ENCODE assay signal across 19 mouse cellular contexts in the genomic region with DNA sequence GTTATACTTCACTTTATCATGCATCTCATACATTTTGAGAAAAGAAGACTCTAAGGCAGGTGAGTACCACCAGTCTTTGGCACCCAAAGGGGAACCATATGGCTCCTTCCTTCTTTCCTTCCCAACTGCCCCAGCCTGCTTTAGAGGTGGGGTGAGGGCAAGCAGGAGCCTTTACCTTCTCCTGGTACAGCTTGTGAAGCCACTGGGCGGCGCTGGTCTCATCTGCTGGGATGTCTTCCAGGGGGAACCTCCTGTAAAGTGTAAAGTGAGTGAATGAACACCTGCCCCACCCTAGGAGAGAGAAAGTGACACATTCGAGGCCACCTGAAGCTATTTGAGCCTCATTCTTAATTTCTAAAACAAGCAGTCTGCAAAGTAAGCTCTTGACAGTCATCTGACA. TPM values are rescaled to one million over a fixed set of nuclear protein-coding genes. Genes with fewer than 3 reads are reported as not detected.
DNase-seq lines count a peak whose midpoint lies in the region; ATAC-seq and TF ChIP-seq lines count a peak whose summit lies in the region.
"Had no signal": no experiment of that assay in that cellular context is flagged by ENCODE, and none has a peak within 500 bp of the region (broad histone marks: within the 10 kb centered on the region; RNA-seq: fewer than 3 reads in every experiment).

No protein-coding gene starts in this region.

- no peak overlapping the region for H3K27ac ChIP-seq in hindbrain, postnatal 0 days
- H3K27ac ChIP-seq in hindbrain, embryonic 14.5 days, result no peak overlapping the region
- no peak overlapping the region for H3K27ac ChIP-seq in stomach, postnatal 0 days (replicated peaks)
- H3K27ac ChIP-seq: embryonic facial prominence, embryonic 10.5 days; forebrain, embryonic 12.5 days; hindbrain, embryonic 10.5 days; limb, embryonic 13.5 days; neural tube, embryonic 15.5 days had no signal

- DNase-seq in cerebellum, adult 11 months, result peak; percentile 34
- no peak for DNase-seq in cerebellum, adult 11-12 months
- no peak for DNase-seq in hindbrain, postnatal 0 days (ENCODE audit: low spot score)
- DNase-seq in hindbrain, embryonic 14.5 days (ENCODE audit: low spot score), result no peak
- peak; percentile 37 for DNase-seq in right cerebral cortex, postnatal 14 days
- DNase-seq in right cerebral cortex, postnatal 25 days, result no peak
- no peak for DNase-seq in stomach, postnatal 0 days (ENCODE audit: low spot score)
- DNase-seq in thymus, adult 18-20 months, result no peak
- DNase-seq: gastrocnemius, postnatal 36 days; kidney, adult 9 months; kidney, postnatal 36 days; lung, embryonic 14.5 days; lung, postnatal 36 days had no signal

- no peak for TF ChIP-seq EP300 in stomach, postnatal 0 days (optimal IDR thresholded peaks at IDR 0.05)

- WGBS in hindbrain, postnatal 0 days, result 78% methylated on average over 3 of the region's 3 CpGs
- WGBS in hindbrain, embryonic 14.5 days, result 87% methylated on average over 3 of the region's 3 CpGs
- 75% methylated on average over 3 of the region's 3 CpGs for WGBS in stomach, postnatal 0 days

- H3K9ac ChIP-seq in hindbrain, postnatal 0 days (replicated peaks; ENCODE audit: low read length), result no peak overlapping the region
- no peak overlapping the region for H3K9ac ChIP-seq in hindbrain, embryonic 14.5 days
- no peak overlapping the region for H3K9ac ChIP-seq in stomach, postnatal 0 days (ENCODE audit: low read length)
- H3K9ac ChIP-seq: forebrain, embryonic 12.5 days; limb, embryonic 13.5 days; lung, embryonic 14.5 days; neural tube, embryonic 15.5 days had no signal

- ATAC-seq in hindbrain, postnatal 0 days, result no peak
- ATAC-seq in hindbrain, embryonic 14.5 days (ENCODE audit: low FRiP score), result no peak
- ATAC-seq in stomach, postnatal 0 days (ENCODE audit: low FRiP score, low TSS enrichment), result no peak
- ATAC-seq: midbrain, embryonic 16.5 days had no signal

- H3K36me3 ChIP-seq in hindbrain, postnatal 0 days (ENCODE audit: insufficient read depth, low read length), result peaks cover 73% of the 10 kb centered on the region
- H3K36me3 ChIP-seq in hindbrain, embryonic 14.5 days (replicated peaks; ENCODE audit: control insufficient read depth, insufficient read depth), result peaks cover 97% of the 10 kb centered on the region
- peaks cover 21% of the 10 kb centered on the region for H3K36me3 ChIP-seq in stomach, postnatal 0 days (ENCODE audit: control insufficient read depth, insufficient read depth, low read length)

- no peaks in the 10 kb centered on the region for H3K9me3 ChIP-seq in hindbrain, postnatal 0 days (ENCODE audit: low read length)
- H3K9me3 ChIP-seq in hindbrain, embryonic 14.5 days (ENCODE audit: control insufficient read depth, low read length), result no peaks in the 10 kb centered on the region
- no peaks in the 10 kb centered on the region for H3K9me3 ChIP-seq in stomach, postnatal 0 days (ENCODE audit: control insufficient read depth, low read length)
- H3K9me3 ChIP-seq: embryonic facial prominence, embryonic 10.5 days; forebrain, embryonic 12.5 days; hindbrain, embryonic 10.5 days; limb, embryonic 13.5 days; neural tube, embryonic 15.5 days had no signal

- H3K4me2 ChIP-seq in hindbrain, postnatal 0 days (ENCODE audit: low read depth, low read length), result no peak overlapping the region
- H3K4me2 ChIP-seq in hindbrain, embryonic 14.5 days (replicated peaks), result no peak overlapping the region
- H3K4me2 ChIP-seq in stomach, postnatal 0 days (replicated peaks; ENCODE audit: low read depth), result no peak overlapping the region
- H3K4me2 ChIP-seq: forebrain, embryonic 12.5 days; limb, embryonic 13.5 days; lung, embryonic 14.5 days; neural tube, embryonic 15.5 days had no signal

- no peaks in the 10 kb centered on the region for H3K4me1 ChIP-seq in hindbrain, postnatal 0 days (ENCODE audit: insufficient read depth, low read length)
- H3K4me1 ChIP-seq in hindbrain, embryonic 14.5 days (replicated peaks; ENCODE audit: control insufficient read depth, insufficient read depth, low read length), result no peaks in the 10 kb centered on the region
- no peaks in the 10 kb centered on the region for H3K4me1 ChIP-seq in stomach, postnatal 0 days (replicated peaks; ENCODE audit: control insufficient read depth, insufficient read depth)
- H3K4me1 ChIP-seq: forebrain, embryonic 12.5 days; limb, embryonic 13.5 days; neural tube, embryonic 15.5 days had no signal

- H3K4me3 ChIP-seq in hindbrain, postnatal 0 days (ENCODE audit: low read length), result no peak overlapping the region
- H3K4me3 ChIP-seq in hindbrain, embryonic 14.5 days (replicated peaks; ENCODE audit: low read length), result no peak overlapping the region
- no peak overlapping the region for H3K4me3 ChIP-seq in stomach, postnatal 0 days (ENCODE audit: low read depth, low read length)
- H3K4me3 ChIP-seq: embryonic facial prominence, embryonic 10.5 days; forebrain, embryonic 12.5 days; hindbrain, embryonic 10.5 days; limb, embryonic 13.5 days; neural tube, embryonic 15.5 days had no signal

- 0 out of 2 replicates have a peak, but pooled peaks have one; percentile 22 for TF ChIP-seq CTCF in hindbrain, postnatal 0 days (IDR thresholded peaks at IDR 0.05; ENCODE audit: low read depth)
- peak; percentile 39; the same call in 1 of the 2 replicates for TF ChIP-seq CTCF in stomach, postnatal 0 days (IDR thresholded peaks at IDR 0.05; ENCODE audit: low read depth)

- no peaks in the 10 kb centered on the region for H3K27me3 ChIP-seq in hindbrain, postnatal 0 days (ENCODE audit: insufficient read depth, low read length)
- H3K27me3 ChIP-seq in hindbrain, embryonic 14.5 days (ENCODE audit: control insufficient read depth, insufficient read depth, low read length), result no peaks in the 10 kb centered on the region
- H3K27me3 ChIP-seq in stomach, postnatal 0 days (ENCODE audit: control insufficient read depth, insufficient read depth, low read length), result no peaks in the 10 kb centered on the region
- H3K27me3 ChIP-seq: forebrain, embryonic 12.5 days; limb, embryonic 13.5 days; neural tube, embryonic 15.5 days had no signal

RNA-seq across cellular contexts. Expression of a gene that starts 33.4 kb away (rescaled TPM):
- total RNA-seq in hindbrain, postnatal 0 days (2014; rRNA removed), result 87.2 and 96.9 TPM in 2 replicates
- 40.3 and 42.2 TPM in 2 replicates for polyA plus RNA-seq in hindbrain, postnatal 0 days (2015; fragmentation: Nextera tagmentation; extraction: Ambion mirVana)
- polyA plus RNA-seq in hindbrain, embryonic 14.5 days (2014; fragmentation: Nextera tagmentation; extraction: Ambion mirVana), result 35.5 and 39.7 TPM in 2 replicates
- 14.7 and 17.8 TPM in 2 replicates for polyA plus RNA-seq in stomach, postnatal 0 days (2015; fragmentation: Nextera tagmentation; extraction: Ambion mirVana)

Comparison
In these comparisons a context has a peak if more than half of its experiments do, and no peak if none do; other contexts are left out.
1. DNase-seq: peak in cerebellum, adult 11 months (single experiment) and right cerebral cortex, postnatal 14 days (single experiment); none in cerebellum, adult 11-12 months (single experiment), hindbrain, postnatal 0 days (single experiment), hindbrain, embryonic 14.5 days (single experiment), right cerebral cortex, postnatal 25 days (single experiment), stomach, postnatal 0 days (single experiment) and thymus, adult 18-20 months (0 of 2).